Mouse (Mus musculus) MEL (cell line): Measurements from ENCODE around the gene Dtnb.

ENCODE experiments used
- CHD1 ChIP-seq: IDR thresholded peaks from 2 replicates; pipeline ENCODE4 v1.6.1; 2012; ENCODE audit warnings: low read depth, mild to moderate bottlenecking, inconsistent platforms, low read length, improper control_type of control experiment
- CHD2 ChIP-seq: IDR thresholded peaks from 2 replicates; pipeline ENCODE4 v1.6.1; 2011; ENCODE audit warnings: low read length, improper control_type of control experiment
- CTCF ChIP-seq, 3 experiments: IDR thresholded peaks in 2 of 3; conservative IDR thresholded peaks in 1 of 3; 2 replicates each; pipeline ENCODE4 v1.5.1; 2011 to 2012; ENCODE audit warnings: low read length in 3 of 3, low read depth in 2 of 3, mild to moderate bottlenecking in 2 of 3, improper control_type of control experiment in 1 of 3, inconsistent platforms in 1 of 3, mixed read lengths in 1 of 3, moderate library complexity in 1 of 3; ENCODE audit not compliant: control insufficient read depth in 1 of 3, insufficient read depth in 1 of 3, poor library complexity in 1 of 3, severe bottlenecking in 1 of 3
- ETS1 ChIP-seq: IDR thresholded peaks from 2 replicates; pipeline ENCODE4 v1.6.1; 2012; ENCODE audit warnings: low read depth, mild to moderate bottlenecking, inconsistent platforms, low read length, improper control_type of control experiment, moderate library complexity
- MAX ChIP-seq: IDR thresholded peaks from 2 replicates; pipeline ENCODE4 v1.6.1; 2011; ENCODE audit warnings: low read length, improper control_type of control experiment
- POLR2AphosphoS2 ChIP-seq: IDR thresholded peaks from 2 replicates; pipeline ENCODE4 v1.6.1; 2011; ENCODE audit warnings: low read length, improper control_type of control experiment
- TAL1 ChIP-seq: IDR thresholded peaks from 2 replicates; pipeline ENCODE4 v1.6.1; 2012; ENCODE audit warnings: mild to moderate bottlenecking, inconsistent platforms, low read length, moderate library complexity, mixed read lengths
- USF1 ChIP-seq: IDR thresholded peaks from 2 replicates; pipeline ENCODE4 v1.6.1; 2014; ENCODE audit warnings: low read depth, mild to moderate bottlenecking, inconsistent platforms, low read length, improper control_type of control experiment, moderate library complexity
- ZNF384 ChIP-seq: IDR thresholded peaks from 2 replicates; pipeline ENCODE4 v1.6.1; 2012; ENCODE audit warnings: low read depth, mild to moderate bottlenecking, inconsistent platforms, low read length, improper control_type of control experiment

GRCm38 (mm10) chr12:3674913-3675312 is 102.7 kb downstream of the Dtnb start:
- TF ChIP-seq CTCF (IDR thresholded peaks at IDR 0.05 in 2 of 3, conservative IDR thresholded peaks at IDR 0.05 in 1 of 3; ENCODE audit: control insufficient read depth in 1 of 3, insufficient read depth in 1 of 3, low read depth in 2 of 3, low read length in 3 of 3, poor library complexity in 1 of 3, severe bottlenecking in 1 of 3) (no peak), CHD2 (no peak), TAL1 (no peak), MAX (no peak), ZNF384 (no peak), POLR2AphosphoS2 (no peak), ETS1 (no peak), CHD1 (no peak), USF1 (no peak)
